Mouse (Mus musculus) cerebellum, postnatal 10 days (tissue): ENCODE measurements around the gene Cnpy2.
A peak's percentile ranks its signal among the peaks of the same experiment; 100 is the strongest.

Source experiments
- DNase-seq, 2 experiments: peaks; one replicate each; pipeline ENCODE4 v3.0.0; 2021; ENCODE audit warnings: mixed read lengths in 2 of 2

Cnpy2 gene

DNA sequence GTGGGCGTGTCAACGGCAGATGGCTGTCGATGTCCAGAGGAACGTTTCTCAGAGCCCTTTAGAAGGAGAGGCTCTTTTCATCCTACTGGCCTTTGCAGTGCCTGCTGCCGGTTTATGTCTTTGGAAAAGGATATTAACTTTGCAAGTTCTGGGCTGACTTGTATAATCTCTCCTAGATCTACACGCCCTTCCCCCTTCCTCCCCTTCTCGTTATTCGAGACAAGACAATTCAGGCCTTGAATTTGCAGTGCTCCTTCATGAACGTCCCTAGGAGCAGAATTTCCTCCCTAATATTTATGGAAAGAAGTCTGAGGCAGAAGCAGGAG lies 46.9 kb downstream of the Cnpy2 start:
- no peak for DNase-seq

DNA sequence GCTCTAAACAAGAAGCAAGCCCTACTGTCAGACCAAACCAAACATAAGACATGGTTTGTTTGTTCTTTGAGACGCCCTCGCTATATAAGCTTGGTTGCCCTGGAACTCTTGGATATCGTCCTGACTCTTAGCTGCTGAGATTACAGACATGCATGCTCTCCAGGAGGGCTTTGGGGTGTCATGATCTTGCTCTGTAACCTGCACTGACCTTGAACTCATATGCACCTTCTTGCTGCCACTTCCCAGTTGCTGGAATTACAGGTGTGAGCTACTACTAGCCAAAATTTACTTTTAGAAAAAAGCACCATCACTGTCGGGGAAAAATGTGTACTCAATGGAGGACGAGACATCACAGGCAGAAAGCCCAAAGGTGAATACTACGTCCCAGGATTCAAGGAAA lies 47.3 kb downstream of the Cnpy2 start:
- no peak for DNase-seq

DNA sequence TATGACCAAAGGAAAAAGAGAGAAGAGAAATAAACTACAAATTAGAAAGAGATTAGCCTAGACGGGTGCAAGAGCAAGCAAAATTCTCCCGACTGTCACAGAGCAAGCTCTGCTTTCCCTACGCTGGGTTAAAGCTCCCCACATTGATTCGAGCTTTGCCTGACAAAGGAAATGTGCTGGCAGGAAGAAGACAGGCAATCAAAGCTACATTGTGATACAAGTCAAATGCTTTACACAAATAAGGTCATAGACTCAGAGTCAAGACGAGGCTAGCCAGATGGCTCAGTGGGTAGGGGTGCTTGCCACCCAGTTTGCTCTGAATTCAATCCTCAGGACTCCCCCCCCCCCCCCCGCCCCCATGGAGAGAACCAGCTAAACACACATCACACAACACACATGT lies 47.8 kb downstream of the Cnpy2 start:
- no peak for DNase-seq

DNA sequence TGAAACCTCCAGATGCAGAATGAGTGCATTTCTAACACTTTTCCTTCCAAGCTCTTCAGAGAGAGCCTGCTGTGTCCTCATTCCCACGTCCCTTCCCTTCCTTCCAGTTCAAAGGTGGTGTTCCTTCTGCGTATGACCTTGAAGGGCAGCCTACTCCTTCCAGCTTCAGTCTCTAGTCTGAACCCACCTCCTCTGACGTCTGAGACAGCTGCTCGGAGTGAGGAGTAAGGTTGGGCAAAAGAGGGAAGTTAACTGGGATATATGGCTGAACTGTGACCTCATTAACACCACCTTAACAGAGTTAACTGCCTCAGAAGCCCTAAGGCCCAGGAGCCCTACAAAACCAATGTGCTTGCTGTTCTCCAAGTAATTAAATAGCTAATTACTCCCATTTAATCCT lies 48.3 kb downstream of the Cnpy2 start:
- DNase-seq: no peak

DNA sequence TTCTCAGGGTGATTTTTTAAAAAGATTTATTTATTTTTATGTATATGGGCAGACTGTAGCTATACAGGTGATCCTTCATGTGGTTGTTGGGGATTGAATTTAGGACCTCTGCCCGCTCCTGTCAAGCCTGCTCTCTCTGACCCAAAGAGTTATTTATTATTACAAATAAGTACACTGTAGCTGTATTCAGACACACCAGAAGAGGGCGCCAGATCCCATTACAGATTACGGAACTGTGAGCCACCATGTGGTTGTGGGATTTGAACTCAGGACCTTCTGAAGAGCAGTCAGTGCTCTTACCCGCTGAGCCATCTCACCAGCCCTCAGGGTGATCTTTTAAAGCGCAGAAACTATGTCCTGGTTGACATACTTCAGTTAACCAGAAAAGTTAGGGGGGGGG lies 49.9 kb downstream of the Cnpy2 start:
- peak in 1 of 2 experiments; percentile 24 for DNase-seq

DNA sequence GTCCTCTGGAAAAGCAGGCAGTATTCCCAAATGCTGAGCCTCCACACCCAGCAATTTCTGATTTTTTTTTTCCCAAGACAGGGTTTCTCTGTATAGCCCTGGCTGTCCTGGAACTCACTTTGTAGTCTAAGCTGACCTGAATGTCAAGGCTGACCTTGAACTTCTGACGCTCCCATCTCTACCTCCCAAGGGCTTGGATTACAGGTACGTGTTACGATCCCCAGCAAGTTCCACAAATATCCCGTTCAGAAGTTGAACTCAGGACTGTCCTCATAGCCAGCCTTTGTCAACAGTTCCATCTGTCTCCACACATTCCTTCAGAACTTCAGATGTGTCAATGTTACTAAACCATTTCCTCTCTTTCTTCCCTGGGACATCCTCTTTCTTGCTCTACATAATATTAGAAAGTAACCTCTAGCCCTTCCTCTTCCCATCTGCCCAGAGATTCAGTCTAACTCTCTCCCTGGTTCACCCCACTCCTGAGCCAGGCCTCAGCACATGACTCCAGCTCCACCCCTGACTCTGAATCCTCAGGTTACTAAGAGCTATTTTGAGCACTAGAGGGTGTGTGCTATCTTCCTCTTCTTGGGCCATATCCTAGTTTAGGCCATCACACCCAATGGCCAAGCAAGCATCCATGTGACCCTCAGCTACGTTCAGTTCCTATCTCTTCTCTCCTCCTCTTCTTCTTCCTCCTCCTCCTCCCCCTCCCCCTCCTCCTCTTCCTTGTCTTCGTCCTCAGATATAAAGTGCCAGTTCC lies 50.9 kb downstream of the Cnpy2 start:
- DNase-seq: no peak

DNA sequence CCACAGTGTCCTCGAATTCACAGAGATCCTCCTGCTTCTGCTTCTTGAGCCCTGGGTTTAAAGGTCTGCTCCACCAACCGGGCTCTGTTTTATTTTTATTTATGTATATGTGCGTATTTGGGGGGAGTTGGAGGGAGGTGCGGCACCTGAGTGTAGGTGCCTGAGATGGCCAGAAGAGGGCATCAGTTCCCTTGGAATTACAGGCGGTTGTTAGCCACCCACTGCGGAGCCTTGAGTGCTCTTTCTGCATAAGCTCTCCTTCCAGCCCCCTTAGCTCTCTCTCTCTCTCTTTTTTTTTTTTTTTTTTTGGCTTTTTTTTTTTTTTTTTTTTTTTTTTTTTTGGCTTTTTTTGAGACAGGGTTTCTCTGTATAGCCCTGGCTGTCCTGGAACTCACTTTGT lies 52.1 kb downstream of the Cnpy2 start:
- peak; percentile 33 to 50 for DNase-seq

DNA sequence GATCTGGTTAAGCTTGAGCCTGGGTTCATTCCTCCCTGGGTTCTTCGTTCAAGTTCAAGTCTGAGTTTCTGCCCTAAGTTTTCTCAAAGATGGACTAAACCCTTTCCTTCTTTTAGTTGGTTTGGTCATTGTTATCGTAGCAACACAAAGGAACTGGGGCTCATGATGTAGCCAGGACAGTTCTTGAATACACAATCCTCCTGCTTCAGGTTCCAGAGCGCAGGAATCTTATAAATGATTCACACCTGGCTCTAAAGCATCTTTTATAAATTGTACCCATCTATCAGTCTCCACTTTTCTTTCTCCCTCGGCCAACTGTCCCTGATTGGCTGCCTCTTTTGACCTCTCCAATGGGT lies 53.8 kb downstream of the Cnpy2 start:
- no peak for DNase-seq

DNA sequence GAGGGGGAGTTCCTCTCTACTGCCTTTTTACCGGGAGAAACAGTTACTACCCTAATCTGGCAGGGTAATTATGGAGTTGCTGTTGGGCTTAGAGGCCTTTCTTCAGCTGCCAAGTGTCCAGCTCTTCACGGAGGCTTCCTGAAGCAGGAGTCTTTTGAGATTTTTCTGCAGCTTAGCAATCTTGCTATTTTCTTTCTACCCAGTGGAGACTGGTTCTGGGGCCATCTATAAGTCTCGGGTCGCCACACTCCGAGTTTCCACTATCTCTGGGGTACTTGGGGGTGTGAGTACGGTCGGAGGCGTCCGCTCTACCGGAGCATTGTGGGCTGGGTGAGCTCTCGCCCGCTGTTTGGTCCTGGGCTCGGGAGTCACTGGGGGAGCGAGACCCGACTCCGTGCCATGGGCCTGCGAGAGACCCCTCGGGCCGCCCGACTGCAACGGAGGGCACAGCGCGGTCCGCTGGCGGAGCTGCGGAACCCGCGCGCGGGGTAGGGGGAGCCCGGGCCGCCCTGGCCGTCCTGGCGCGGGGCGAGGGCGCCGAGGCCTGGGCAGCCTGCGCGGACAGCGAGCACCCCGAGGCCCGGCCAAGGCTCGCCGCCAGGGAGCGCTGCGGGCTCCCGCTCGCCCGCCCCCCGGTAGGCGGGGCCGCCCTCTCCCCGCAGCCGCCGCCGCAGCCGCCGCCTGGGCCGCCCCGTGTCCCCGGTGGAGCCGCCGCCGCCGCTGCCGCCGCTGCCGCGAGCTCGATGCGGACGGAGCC lies 54.4 kb downstream of the Cnpy2 start, which contains the start of gene Ankrd52:
Ankrd52 (plus strand) TSS at position 661 of the 757 bp plus-strand sequence.
- peak; percentile 93 to 94 for DNase-seq
